Mouse (Mus musculus) heart, embryonic 11.5 days (tissue): ENCODE measurements around the gene Efcc1. TPM values are rescaled to one million over a fixed set of nuclear protein-coding genes. Genes with fewer than 3 reads are reported as not detected.
"Not testable (repeated sequence)": the region's sequence is repeated elsewhere in the genome, so short reads cannot be mapped to it uniquely, and the experiment has no call there.

Source experiments
- ATAC-seq: fragments of 200-750 bp; cut with Nextera tagmentation; replicated peaks from 2 replicates; pipeline ENCODE4 v1.8.0; 2017; ENCODE audit warnings: moderate library complexity; ENCODE audit not compliant: insufficient number of reproducible peaks, low FRiP score, low TSS enrichment
- H3K27ac ChIP-seq: fragments of 300-500 bp; sonication (generic); 2 replicates; pipeline ENCODE4 v1.5.1; 2014; ENCODE audit warnings: mild to moderate bottlenecking, low read depth, low read length
- H3K27me3 ChIP-seq: fragments of 300-500 bp; sonication (generic); 2 replicates; pipeline ENCODE4 v1.6.1; 2014; ENCODE audit warnings: mild to moderate bottlenecking, low read length, mixed read lengths; ENCODE audit not compliant: control insufficient read depth, insufficient read depth
- H3K36me3 ChIP-seq: fragments of 300-500 bp; sonication (generic); 2 replicates; pipeline ENCODE4 v1.6.1; 2014; ENCODE audit warnings: mild to moderate bottlenecking, low read length, moderate library complexity, mixed read lengths; ENCODE audit not compliant: control insufficient read depth, insufficient read depth
- H3K4me1 ChIP-seq: fragments of 300-500 bp; sonication (generic); 2 replicates; pipeline ENCODE4 v1.6.1; 2014; ENCODE audit warnings: low read length; ENCODE audit not compliant: control insufficient read depth, insufficient read depth
- H3K4me2 ChIP-seq: fragments of 300-500 bp; sonication (generic); 2 replicates; pipeline ENCODE4 v1.6.1; 2014; ENCODE audit warnings: mild to moderate bottlenecking, moderate library complexity
- H3K4me3 ChIP-seq: fragments of 300-500 bp; sonication (generic); 2 replicates; pipeline ENCODE4 v1.5.1; 2014; ENCODE audit warnings: low read depth, low read length
- H3K9ac ChIP-seq: fragments of 300-500 bp; sonication (generic); 2 replicates; pipeline ENCODE4 v1.6.1; 2014; ENCODE audit warnings: mild to moderate bottlenecking, low read depth, low read length, moderate library complexity
- H3K9me3 ChIP-seq: fragments of 300-500 bp; sonication (generic); replicated peaks from 2 replicates; pipeline ENCODE4 v1.6.1; 2016; ENCODE audit warnings: low read length; ENCODE audit not compliant: control insufficient read depth
- WGBS: fragments of 180-500 bp; shearing (Covaris S2); extraction: QIAGEN DNeasy Blood & Tissue Kit; methylation state at CpG from one replicate; pipeline ENCODE4 v1.1.7; 2014; ENCODE audit not compliant: insufficient replicate concordance; 5-methylcytosine and 5-hydroxymethylcytosine counted together
- polyA plus RNA-seq: library from polyadenylated mRNA; unstranded; fragments of >200 nt; fragmentation: Nextera tagmentation; extraction: Ambion mirVana; gene quantifications from 2 replicates; pipeline ENCODE4 v1.2.1, GENCODE M21; 2014

Gene Efcc1
- polyA plus RNA-seq, 1 experiment from 2014 or later = not detected

DNA sequence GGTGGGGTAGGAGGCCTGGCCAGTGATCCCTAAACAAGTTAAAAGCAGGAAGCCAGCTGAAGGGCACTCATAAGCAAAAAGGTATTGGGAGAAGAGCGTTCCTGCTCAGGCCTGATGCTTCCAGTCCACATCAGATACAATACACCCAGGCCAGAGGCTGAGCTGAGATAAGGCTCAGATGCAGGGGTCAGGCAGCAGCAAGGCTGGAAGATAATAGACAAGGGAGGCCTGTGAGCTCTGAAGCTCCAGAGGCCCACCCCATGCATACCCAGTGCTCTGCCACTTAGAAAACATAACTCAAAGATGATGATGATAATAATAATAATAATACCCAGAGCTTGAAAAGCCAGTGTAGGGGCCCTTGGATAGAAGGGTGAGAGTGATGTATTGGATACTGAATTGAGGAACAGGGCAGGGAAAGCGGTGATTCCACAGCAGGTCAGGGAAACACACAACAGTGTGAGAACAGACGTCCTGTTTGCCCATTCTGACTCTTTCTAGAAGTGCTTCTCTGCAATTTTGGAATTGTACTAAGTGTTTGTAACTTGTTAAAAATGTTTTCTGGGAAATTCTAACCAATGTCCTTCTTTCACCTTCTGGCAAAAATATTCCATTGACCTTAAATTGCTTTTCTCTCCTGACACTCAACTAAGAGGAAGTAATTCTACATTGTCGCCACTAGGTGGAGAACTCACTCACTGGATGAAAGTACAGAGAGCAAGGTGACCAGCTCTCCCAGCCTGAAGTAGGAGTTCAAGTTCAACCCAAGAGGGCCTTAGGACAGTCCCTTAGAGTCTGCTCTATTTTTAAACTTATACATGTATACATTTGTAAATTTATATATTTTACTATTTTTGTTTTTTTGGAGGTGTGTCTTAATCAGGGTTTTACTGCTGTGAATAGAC lies 33.0 kb downstream of the Efcc1 start:
- H3K9me3 ChIP-seq = no peaks in the 10 kb centered on the region
- H3K36me3 ChIP-seq = no peaks in the 10 kb centered on the region
- no peak overlapping the region for H3K4me2 ChIP-seq
- no peak overlapping the region for H3K9ac ChIP-seq
- H3K4me1 ChIP-seq = no peaks in the 10 kb centered on the region
- 55% methylated on average over 4 of the region's 4 CpGs for WGBS
- peak; percentile 86 for ATAC-seq
- no peak overlapping the region for H3K4me3 ChIP-seq
- H3K27ac ChIP-seq = no peak overlapping the region; the same call in 1 of the 2 replicates
- H3K27me3 ChIP-seq = no peaks in the 10 kb centered on the region

GRCm38 (mm10) chr6:87764296-87764695 lies 33.6 kb downstream of the Efcc1 start:
- H3K4me1 ChIP-seq, H3K9ac ChIP-seq: not testable (repeated sequence)
- 89% methylated on average over 2 of the region's 2 CpGs for WGBS

DNA sequence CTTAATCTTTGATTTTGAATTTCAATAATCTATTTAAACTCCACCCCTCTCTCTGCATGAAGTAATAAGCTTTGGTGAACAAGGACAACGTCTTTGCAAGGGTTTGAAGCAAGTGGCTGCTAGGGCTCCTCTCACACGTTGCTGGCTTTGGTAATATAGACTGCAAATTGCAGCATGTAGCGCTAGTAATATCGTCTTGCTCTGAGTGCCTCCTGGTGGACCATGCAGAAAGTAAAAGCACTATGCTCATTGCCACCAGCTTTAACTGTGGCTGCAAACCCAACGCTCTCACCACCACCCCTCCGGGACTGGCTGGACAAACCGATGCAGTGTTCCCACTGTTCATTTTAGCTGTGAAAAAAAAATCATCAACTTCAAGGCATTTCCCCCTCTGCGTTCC lies 40.0 kb downstream of the Efcc1 start:
- Histone ChIP-seq H3K9me3 (no peaks in the 10 kb centered on the region), H3K4me1 (no peaks in the 10 kb centered on the region), H3K4me2 (no peak overlapping the region), H3K27me3 (no peaks in the 10 kb centered on the region), H3K4me3 (no peak overlapping the region), H3K9ac (no peak overlapping the region), H3K27ac (no peak overlapping the region), H3K36me3 (no peaks in the 10 kb centered on the region)
- WGBS = 53% methylated on average over 8 of the region's 8 CpGs
- ATAC-seq = no peak

More at GRCm38 (mm10) chr6:87764296-87764695, 33.6 kb downstream of the Efcc1 start:
- H3K9me3 ChIP-seq, H3K27me3 ChIP-seq, H3K36me3 ChIP-seq, H3K27ac ChIP-seq, ATAC-seq, H3K4me2 ChIP-seq, H3K4me3 ChIP-seq: not testable (repeated sequence)

DNA sequence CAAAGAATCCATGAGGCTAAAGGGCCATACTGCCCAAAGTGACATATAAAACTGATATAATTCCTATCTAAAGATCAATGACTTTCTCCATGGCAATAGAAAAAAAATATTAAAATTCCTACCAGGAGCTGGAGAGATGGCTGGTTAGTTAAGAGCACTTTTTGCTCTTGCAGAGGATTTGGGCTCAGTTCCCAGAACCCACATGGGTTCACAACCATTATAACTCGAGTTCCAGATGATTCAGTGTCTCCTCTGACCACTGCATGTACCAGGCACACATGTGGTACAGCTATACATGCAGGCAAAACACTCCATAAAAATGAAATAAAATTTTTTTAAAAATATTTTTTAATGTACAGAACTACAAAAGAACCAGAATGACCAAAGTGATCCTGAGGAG lies 43.8 kb downstream of the Efcc1 start:
- no peak overlapping the region for H3K4me2 ChIP-seq
- no peaks in the 10 kb centered on the region for H3K9me3 ChIP-seq
- no peaks in the 10 kb centered on the region for H3K36me3 ChIP-seq
- H3K27me3 ChIP-seq = no peaks in the 10 kb centered on the region
- no peak for ATAC-seq
- no peak overlapping the region for H3K9ac ChIP-seq
- H3K4me3 ChIP-seq = no peak overlapping the region
- no peak overlapping the region for H3K27ac ChIP-seq
- H3K4me1 ChIP-seq = no peaks in the 10 kb centered on the region
- 50% methylated on average over 1 of the region's 1 CpGs for WGBS

GRCm38 (mm10) chr6:87774909-87775308 lies 44.2 kb downstream of the Efcc1 start:
- no peaks in the 10 kb centered on the region for H3K4me1 ChIP-seq
- H3K4me2 ChIP-seq = no peak overlapping the region
- no peak for ATAC-seq
- H3K9me3 ChIP-seq = no peaks in the 10 kb centered on the region
- H3K9ac ChIP-seq = no peak overlapping the region
- no peaks in the 10 kb centered on the region for H3K27me3 ChIP-seq
- 79% methylated on average over 9 of the region's 9 CpGs for WGBS
- H3K27ac ChIP-seq = no peak overlapping the region
- no peak overlapping the region for H3K4me3 ChIP-seq
- no peaks in the 10 kb centered on the region for H3K36me3 ChIP-seq

DNA sequence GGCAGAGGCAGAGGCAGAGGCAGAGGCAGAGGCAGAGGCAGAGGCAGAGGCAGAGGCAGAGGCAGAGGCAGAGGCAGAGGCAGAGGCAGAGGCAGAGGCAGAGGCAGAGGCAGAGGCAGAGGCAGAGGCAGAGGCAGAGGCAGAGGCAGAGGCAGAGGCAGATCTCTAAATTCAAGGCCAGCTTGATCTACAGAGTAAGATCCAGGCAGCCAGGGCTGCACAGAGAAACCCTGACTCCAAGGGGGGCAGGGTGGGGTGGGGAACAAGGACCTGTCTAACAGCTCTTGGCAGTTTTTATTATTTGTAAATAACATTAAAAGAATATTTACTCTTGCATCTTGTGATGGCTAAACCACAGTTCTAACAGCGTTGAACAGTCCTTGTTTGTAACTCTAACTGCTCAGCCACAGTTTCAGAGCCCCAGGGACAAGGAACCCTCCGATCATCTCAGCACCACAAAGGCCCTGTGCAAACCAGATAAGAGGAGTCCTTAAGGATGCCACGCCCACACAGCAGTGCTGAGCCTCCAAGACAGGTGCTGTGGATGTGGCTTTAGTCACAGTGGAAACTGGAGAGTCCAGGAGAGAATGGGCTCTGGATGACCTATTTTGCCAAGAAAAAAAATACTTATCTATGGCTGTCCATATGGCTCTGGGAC lies 45.0 kb downstream of the Efcc1 start:
- 66% methylated on average over 3 of the region's 3 CpGs for WGBS
- H3K4me3 ChIP-seq = no peak overlapping the region
- no peaks in the 10 kb centered on the region for H3K36me3 ChIP-seq
- H3K9ac ChIP-seq = no peak overlapping the region
- H3K4me1 ChIP-seq = no peaks in the 10 kb centered on the region
- H3K4me2 ChIP-seq = no peak overlapping the region
- ATAC-seq = peak; percentile 61; the same call in 1 of the 2 replicates
- no peaks in the 10 kb centered on the region for H3K9me3 ChIP-seq
- no peaks in the 10 kb centered on the region for H3K27me3 ChIP-seq
- H3K27ac ChIP-seq = no peak overlapping the region

- no peak overlapping the region for H3K4me3 ChIP-seq
- H3K9ac ChIP-seq = no peak overlapping the region
- H3K27me3 ChIP-seq = no peaks in the 10 kb centered on the region
- no peaks in the 10 kb centered on the region for H3K9me3 ChIP-seq
- H3K4me1 ChIP-seq = no peaks in the 10 kb centered on the region
- WGBS = 86% methylated on average over 1 of the region's 1 CpGs
- H3K27ac ChIP-seq = 0 out of 2 replicates have a peak overlapping the region, but pooled peaks have one; percentile 15
- no peak for ATAC-seq
- no peaks in the 10 kb centered on the region for H3K36me3 ChIP-seq
- no peak overlapping the region for H3K4me2 ChIP-seq
These were observed 46.0 kb downstream of the Efcc1 start for GRCm38 (mm10) chr6:87776663-87777062.

- Histone ChIP-seq H3K4me1 (no peaks in the 10 kb centered on the region), H3K27me3 (no peaks in the 10 kb centered on the region), H3K4me3 (no peak within 1 kb of the TSS), H3K36me3 (no peaks in the 10 kb centered on the region), H3K4me2 (no peak within 1 kb of the TSS), H3K27ac (no peak within 1 kb of the TSS), H3K9ac (no peak within 1 kb of the TSS), H3K9me3 (no peaks in the 10 kb centered on the region)
- WGBS = 46% methylated on average over 2 of the region's 2 CpGs
- no peak for ATAC-seq
These were observed 47.2 kb downstream of the Efcc1 start, which contains the start of gene Gp9 for GRCm38 (mm10) chr6:87777842-87778241. TSS of gene Gp9 (plus strand) at chr6:87778072.
